Mouse (Mus musculus): ENCODE measurements around the gene Pik3r6.

GRCm38 (mm10) chr11:68536026-68536425 is 33.2 kb downstream of the Pik3r6 start:
- TF ChIP-seq POLR2A (IDR thresholded peaks at IDR 0.05; ENCODE audit: borderline replicate concordance, low read depth, low read length) (no peak), CTCF (IDR thresholded peaks at IDR 0.05; ENCODE audit: low read depth, low read length) (no peak)
